Mouse (Mus musculus): ENCODE measurements around the gene Prok2. TPM values are rescaled to one million over a fixed set of nuclear protein-coding genes. Genes with fewer than 3 reads are reported as not detected.
A peak's percentile ranks its signal among the peaks of the same experiment; 100 is the strongest.

The Prok2 gene
- polyA plus RNA-seq, 2 experiments, result 0.03 TPM; not detected in 1

DNA sequence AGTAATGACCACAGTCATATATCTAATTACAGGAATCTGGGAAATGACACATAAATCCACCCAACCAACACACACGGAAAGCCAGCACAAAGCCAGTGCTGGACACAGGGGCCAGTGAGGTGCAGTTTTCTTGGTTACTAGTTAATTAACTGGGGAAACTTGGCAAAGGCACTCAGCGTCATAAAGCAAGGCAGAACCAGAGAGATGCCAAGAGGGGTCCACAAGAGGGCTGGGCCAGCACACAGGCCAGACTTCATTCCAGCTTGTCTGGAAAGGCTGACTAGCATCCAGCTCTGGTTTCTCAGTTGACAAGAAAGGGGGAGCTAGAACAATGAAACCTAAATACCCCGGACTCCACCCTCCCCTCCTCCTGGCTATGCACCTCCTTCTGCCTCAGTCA lies 25.7 kb downstream of the Prok2 start:
- Histone ChIP-seq H3K4me2 (ENCODE audit: low read depth) (no peak overlapping the region), H3K4me3 (ENCODE audit: insufficient read depth in 1 of 2, low read depth in 2 of 2, low read length in 2 of 2) (no peak overlapping the region), H3K36me3 (replicated peaks; ENCODE audit: control insufficient read depth, insufficient read depth, low read depth) (no peaks in the 10 kb centered on the region), H3K9me3 (ENCODE audit: control insufficient read depth, low read length) (no peaks in the 10 kb centered on the region), H3K27me3 (ENCODE audit: control insufficient read depth, insufficient read depth, low read length) (peaks cover 2% of the 10 kb centered on the region), H3K9ac (replicated peaks) (no peak overlapping the region), H3K4me1 (replicated peaks; ENCODE audit: control insufficient read depth in 2 of 2, insufficient read depth in 2 of 2, low read length in 1 of 2) (no peaks in the 10 kb centered on the region), H3K27ac (no peak overlapping the region)
- DNase-seq (ENCODE audit: low read depth in 3 of 3, low spot score in 3 of 3), result no peak
- TF ChIP-seq CTCF (IDR thresholded peaks at IDR 0.05; ENCODE audit: low read depth) (no peak), EP300 (IDR thresholded peaks at IDR 0.05; ENCODE audit: low read depth) (no peak)
- no peak for ATAC-seq (ENCODE audit: insufficient read depth)
- WGBS (ENCODE audit: insufficient replicate concordance), result 59% methylated on average over 3 of the region's 3 CpGs

DNA sequence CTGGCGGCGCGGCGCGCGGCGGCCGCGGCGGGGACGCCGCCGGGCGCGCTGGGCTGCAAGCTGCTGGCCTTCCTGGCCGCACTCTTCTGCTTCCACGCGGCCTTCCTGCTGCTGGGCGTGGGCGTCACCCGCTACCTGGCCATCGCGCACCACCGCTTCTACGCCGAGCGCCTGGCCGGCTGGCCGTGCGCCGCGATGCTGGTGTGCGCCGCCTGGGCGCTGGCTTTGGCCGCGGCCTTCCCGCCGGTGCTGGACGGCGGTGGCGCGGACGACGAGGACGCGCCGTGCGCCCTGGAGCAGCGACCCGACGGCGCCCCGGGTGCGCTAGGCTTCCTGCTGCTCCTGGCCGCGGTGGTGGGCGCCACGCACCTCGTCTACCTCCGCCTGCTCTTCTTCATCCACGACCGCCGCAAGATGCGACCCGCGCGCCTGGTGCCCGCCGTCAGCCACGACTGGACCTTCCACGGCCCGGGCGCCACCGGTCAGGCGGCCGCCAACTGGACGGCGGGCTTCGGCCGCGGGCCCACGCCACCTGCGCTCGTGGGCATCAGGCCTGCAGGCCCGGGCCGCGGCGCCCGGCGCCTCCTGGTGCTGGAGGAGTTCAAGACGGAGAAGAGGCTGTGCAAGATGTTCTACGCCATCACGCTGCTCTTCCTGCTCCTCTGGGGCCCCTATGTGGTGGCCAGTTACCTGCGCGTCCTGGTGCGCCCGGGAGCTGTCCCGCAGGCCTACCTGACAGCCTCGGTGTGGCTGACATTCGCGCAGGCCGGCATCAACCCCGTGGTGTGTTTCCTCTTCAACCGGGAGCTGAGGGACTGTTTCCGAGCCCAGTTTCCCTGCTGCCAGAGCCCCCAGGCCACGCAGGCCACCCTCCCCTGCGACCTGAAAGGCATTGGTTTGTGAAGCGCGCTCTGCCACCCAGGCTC lies 33.0 kb downstream of the Prok2 start:
- WGBS (ENCODE audit: insufficient replicate concordance), result 1% methylated on average over 87 of the region's 110 CpGs
- no peaks in the 10 kb centered on the region for H3K4me1 ChIP-seq (replicated peaks; ENCODE audit: control insufficient read depth in 2 of 2, insufficient read depth in 2 of 2, low read length in 1 of 2)
- H3K4me2 ChIP-seq (ENCODE audit: low read depth), result peak overlapping the region; percentile 52
- ATAC-seq (ENCODE audit: insufficient read depth) (no peak), DNase-seq (ENCODE audit: low read depth in 3 of 3, low spot score in 3 of 3) (no peak)
- no peaks in the 10 kb centered on the region for H3K9me3 ChIP-seq (ENCODE audit: control insufficient read depth, low read length)
- no peak for TF ChIP-seq EP300 (IDR thresholded peaks at IDR 0.05; ENCODE audit: low read depth)
- TF ChIP-seq CTCF (IDR thresholded peaks at IDR 0.05; ENCODE audit: low read depth), result no peak
- no peaks in the 10 kb centered on the region for H3K36me3 ChIP-seq (replicated peaks; ENCODE audit: control insufficient read depth, insufficient read depth, low read depth)
- H3K27me3 ChIP-seq (ENCODE audit: control insufficient read depth, insufficient read depth, low read length), result peaks cover 56% of the 10 kb centered on the region
- no peak overlapping the region for H3K9ac ChIP-seq (replicated peaks)
- no peak overlapping the region for H3K27ac ChIP-seq
- H3K4me3 ChIP-seq (ENCODE audit: insufficient read depth in 1 of 2, low read depth in 2 of 2, low read length in 2 of 2), result peak overlapping the region; percentile 33 to 44; a peak in 3 of 4 replicates

DNA sequence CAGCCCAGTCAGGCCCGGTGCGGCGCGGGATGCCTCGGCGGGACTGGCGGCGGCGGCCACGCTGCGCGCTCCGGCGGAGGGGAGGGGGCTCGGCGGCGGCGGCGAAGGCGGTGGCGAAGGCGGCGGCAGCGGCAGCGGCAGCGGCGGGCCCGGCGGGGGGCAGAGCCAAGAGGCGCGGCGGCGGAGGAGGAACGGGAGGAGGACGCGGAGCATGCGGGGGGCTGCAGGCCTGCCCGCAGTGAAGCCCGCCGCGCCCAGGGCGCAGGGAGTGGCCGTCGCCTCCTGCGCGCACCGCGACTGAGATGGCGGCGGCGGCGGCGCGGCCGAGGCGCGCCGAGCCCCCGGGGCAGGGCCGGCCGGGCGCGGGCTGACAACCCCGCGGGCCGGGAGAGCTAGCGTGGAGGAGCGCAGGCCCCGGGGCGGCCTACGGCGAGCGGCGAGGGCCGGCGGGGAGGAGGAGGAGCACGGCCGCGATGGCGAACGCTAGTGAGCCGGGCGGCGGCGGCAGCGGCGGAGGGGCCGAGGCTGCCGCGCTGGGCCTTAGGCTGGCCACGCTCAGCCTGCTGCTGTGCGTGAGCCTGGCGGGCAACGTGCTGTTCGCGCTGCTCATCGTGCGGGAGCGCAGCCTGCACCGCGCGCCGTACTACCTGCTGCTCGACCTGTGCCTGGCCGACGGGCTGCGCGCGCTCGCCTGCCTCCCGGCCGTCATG lies 33.8 kb downstream of the Prok2 start, which contains the start of gene Gpr27:
Gpr27 (plus strand) TSS at position 474 of the 710 bp plus-strand sequence.
- no peak within 1 kb of the TSS for H3K9ac ChIP-seq (replicated peaks)
- ATAC-seq (ENCODE audit: insufficient read depth) (no peak), DNase-seq (ENCODE audit: low read depth in 3 of 3, low spot score in 3 of 3) (no peak)
- no peaks in the 10 kb centered on the region for H3K9me3 ChIP-seq (ENCODE audit: control insufficient read depth, low read length)
- H3K36me3 ChIP-seq (replicated peaks; ENCODE audit: control insufficient read depth, insufficient read depth, low read depth), result no peaks in the 10 kb centered on the region
- WGBS (ENCODE audit: insufficient replicate concordance), result under 1% methylated on average over 77 of the region's 112 CpGs
- no peak within 1 kb of the TSS for H3K27ac ChIP-seq
- H3K4me2 ChIP-seq (ENCODE audit: low read depth), result peak within 1 kb of the TSS; percentile 52
- H3K4me1 ChIP-seq (replicated peaks; ENCODE audit: control insufficient read depth in 2 of 2, insufficient read depth in 2 of 2, low read length in 1 of 2), result no peaks in the 10 kb centered on the region
- H3K4me3 ChIP-seq (ENCODE audit: insufficient read depth in 1 of 2, low read depth in 2 of 2, low read length in 2 of 2), result peak within 1 kb of the TSS; percentile 33 to 44
- peaks cover 56% of the 10 kb centered on the region for H3K27me3 ChIP-seq (ENCODE audit: control insufficient read depth, insufficient read depth, low read length)
- TF ChIP-seq EP300 (IDR thresholded peaks at IDR 0.05; ENCODE audit: low read depth) (no peak), CTCF (IDR thresholded peaks at IDR 0.05; ENCODE audit: low read depth) (no peak)

DNA sequence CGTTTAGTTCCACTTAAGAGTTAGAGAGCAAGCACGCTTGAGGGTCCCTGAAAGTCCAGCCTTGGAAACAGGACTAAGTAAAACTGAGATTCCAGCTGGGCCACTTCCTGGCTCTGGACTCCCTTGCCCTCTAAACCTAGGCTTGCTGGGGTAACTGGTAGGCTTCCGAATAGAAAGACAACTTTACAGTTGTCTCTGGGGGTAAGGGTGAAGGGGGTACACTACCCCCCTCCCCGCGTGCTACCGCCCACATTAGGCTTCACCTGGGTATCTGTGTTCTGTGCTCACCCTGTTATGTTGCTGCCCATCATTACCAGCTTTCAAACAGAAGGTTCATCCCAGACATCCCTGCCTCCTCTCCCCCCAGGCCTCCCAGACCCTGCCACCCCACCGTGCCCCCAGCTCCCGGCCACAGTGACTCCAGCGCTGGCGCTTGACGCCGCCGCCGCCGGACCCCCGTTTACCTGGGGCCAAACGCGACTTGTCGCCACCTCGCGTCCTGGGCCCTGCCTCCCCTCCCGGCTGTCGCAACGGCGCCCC lies 34.5 kb downstream of the Prok2 start:
- ATAC-seq (ENCODE audit: insufficient read depth) (no peak), DNase-seq (ENCODE audit: low read depth in 3 of 3, low spot score in 3 of 3) (no peak)
- 8% methylated on average over 25 of the region's 25 CpGs for WGBS (ENCODE audit: insufficient replicate concordance)

More for the DNA sequence above, 34.5 kb downstream of the Prok2 start:
- H3K4me3 ChIP-seq (ENCODE audit: insufficient read depth in 1 of 2, low read depth in 2 of 2, low read length in 2 of 2), result peak overlapping the region; percentile 33 to 44; a peak in 3 of 4 replicates
- peaks cover 56% of the 10 kb centered on the region for H3K27me3 ChIP-seq (ENCODE audit: control insufficient read depth, insufficient read depth, low read length)
- TF ChIP-seq CTCF (IDR thresholded peaks at IDR 0.05; ENCODE audit: low read depth) (no peak), EP300 (IDR thresholded peaks at IDR 0.05; ENCODE audit: low read depth) (no peak)
- no peak overlapping the region for H3K9ac ChIP-seq (replicated peaks)
- H3K9me3 ChIP-seq (ENCODE audit: control insufficient read depth, low read length), result no peaks in the 10 kb centered on the region
- H3K36me3 ChIP-seq (replicated peaks; ENCODE audit: control insufficient read depth, insufficient read depth, low read depth), result no peaks in the 10 kb centered on the region
- H3K4me2 ChIP-seq (ENCODE audit: low read depth), result peak overlapping the region; percentile 52
- H3K27ac ChIP-seq, result no peak overlapping the region
- H3K4me1 ChIP-seq (replicated peaks; ENCODE audit: control insufficient read depth in 2 of 2, insufficient read depth in 2 of 2, low read length in 1 of 2), result no peaks in the 10 kb centered on the region

Data from liver, embryonic 14.5 days (tissue).